In the genomic region with DNA sequence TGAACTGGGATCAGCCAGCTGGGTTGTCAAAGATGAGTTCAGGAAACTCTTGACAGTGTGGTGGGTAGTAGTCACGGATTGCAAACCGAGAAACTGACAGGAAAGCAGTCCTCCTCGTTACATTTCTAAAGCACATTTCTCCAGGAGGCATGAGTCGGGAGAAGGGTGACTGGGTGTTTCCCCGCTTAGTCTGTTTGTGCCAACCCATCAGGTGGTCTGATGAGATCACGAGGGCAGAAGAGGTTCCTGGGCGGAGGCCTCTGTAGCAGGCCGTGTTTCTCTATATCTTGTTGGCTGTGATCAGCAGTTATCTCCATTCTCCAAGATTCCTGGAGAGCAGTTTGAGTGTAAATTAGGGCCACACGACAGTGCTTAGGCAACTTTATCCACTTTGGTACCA, we compare ENCODE assay signal across 10 mouse cellular contexts. TPM values are rescaled to one million over a fixed set of nuclear protein-coding genes. Genes with fewer than 3 reads are reported as not detected.
DNase-seq lines count a peak whose midpoint lies in the region; ATAC-seq lines count a peak whose summit lies in the region.
"Had no signal": no experiment of that assay in that cellular context is flagged by ENCODE, and none has a peak within 500 bp of the region (broad histone marks: within the 10 kb centered on the region; RNA-seq: fewer than 3 reads in every experiment).

No protein-coding gene starts in this region.

- H3K9me3 ChIP-seq in heart, embryonic 12.5 days (replicated peaks) = no peaks in the 10 kb centered on the region
- no peaks in the 10 kb centered on the region for H3K9me3 ChIP-seq in liver, embryonic 15.5 days (replicated peaks)
- no peaks in the 10 kb centered on the region for H3K9me3 ChIP-seq in limb, embryonic 10.5 days (replicated peaks)

- no peak for DNase-seq in heart, adult 18-20 months
- peak; percentile 64 for DNase-seq in CD4-positive, CD25-positive, alpha-beta regulatory T cell, adult 2 months (ENCODE audit: low read depth, low spot score)
- DNase-seq in c-Kit-positive CD71-positive TER-119-positive erythroid progenitor cells, embryonic 14.5 days (ENCODE audit: low spot score) = peak; percentile 23
- no peak for DNase-seq in layer of hippocampus, adult 9-11 months
- no peak for DNase-seq in adrenal gland, adult 18-20 months (ENCODE audit: low spot score in 2 of 2)
- DNase-seq in limb, embryonic 10.5 days (ENCODE audit: low spot score) = no peak
- DNase-seq: cerebellum, postnatal 25 days had no signal

- 0 out of 2 replicates have a peak, but pooled peaks have one; percentile 40 for ATAC-seq in heart, embryonic 12.5 days (ENCODE audit: insufficient number of reproducible peaks, low FRiP score)
- ATAC-seq in liver, embryonic 15.5 days (ENCODE audit: insufficient read depth) = 0 out of 2 replicates have a peak, but pooled peaks have one; percentile 35
- ATAC-seq: hindbrain, postnatal 0 days had no signal

- no peaks in the 10 kb centered on the region for H3K27me3 ChIP-seq in heart, embryonic 12.5 days (replicated peaks)
- H3K27me3 ChIP-seq in liver, embryonic 15.5 days = no peaks in the 10 kb centered on the region
- no peaks in the 10 kb centered on the region for H3K27me3 ChIP-seq in limb, embryonic 10.5 days (ENCODE audit: low read depth, poor library complexity, severe bottlenecking)

- H3K9ac ChIP-seq in heart, embryonic 12.5 days = peak overlapping the region; percentile 56
- no peak overlapping the region for H3K9ac ChIP-seq in liver, embryonic 15.5 days

- peak overlapping the region; percentile 46 for H3K4me2 ChIP-seq in heart, embryonic 12.5 days
- no peak overlapping the region for H3K4me2 ChIP-seq in liver, embryonic 15.5 days

- H3K27ac ChIP-seq in heart, embryonic 12.5 days (ENCODE audit: poor library complexity, severe bottlenecking) = peak overlapping the region; percentile 97
- no peak overlapping the region for H3K27ac ChIP-seq in liver, embryonic 15.5 days (replicated peaks)
- H3K27ac ChIP-seq in limb, embryonic 10.5 days = no peak overlapping the region
- H3K27ac ChIP-seq: hindbrain, postnatal 0 days had no signal

- WGBS in heart, embryonic 12.5 days = 54% methylated on average over 9 of the region's 9 CpGs
- WGBS in liver, embryonic 15.5 days (ENCODE audit: insufficient replicate concordance) = 27% methylated on average over 9 of the region's 9 CpGs
- 78% methylated on average over 9 of the region's 9 CpGs for WGBS in limb, embryonic 10.5 days

- no peak overlapping the region for H3K4me3 ChIP-seq in heart, embryonic 12.5 days
- no peak overlapping the region for H3K4me3 ChIP-seq in liver, embryonic 15.5 days (replicated peaks)
- H3K4me3 ChIP-seq in limb, embryonic 10.5 days = no peak overlapping the region

- H3K36me3 ChIP-seq in heart, embryonic 12.5 days = peaks cover 29% of the 10 kb centered on the region
- no peaks in the 10 kb centered on the region for H3K36me3 ChIP-seq in liver, embryonic 15.5 days (replicated peaks)
- no peaks in the 10 kb centered on the region for H3K36me3 ChIP-seq in limb, embryonic 10.5 days

- H3K4me1 ChIP-seq in heart, embryonic 12.5 days (replicated peaks) = peaks cover 47% of the 10 kb centered on the region
- peaks cover 7% of the 10 kb centered on the region for H3K4me1 ChIP-seq in liver, embryonic 15.5 days (replicated peaks)
- H3K4me1 ChIP-seq in limb, embryonic 10.5 days = peaks cover 44% of the 10 kb centered on the region

RNA-seq across cellular contexts. Expression of a gene that starts 8.6 kb away (rescaled TPM):
- polyA plus RNA-seq in heart, embryonic 12.5 days (2016; fragmentation: Nextera tagmentation; extraction: Ambion mirVana) = 3.2 and 3.8 TPM in 2 replicates
- 1 to 10 TPM in 1 of 2 experiments, under 1 TPM in 1; 0.55 to 1.6 TPM for total RNA-seq in heart, adult 18-20 months (2021)
- polyA plus RNA-seq in liver, embryonic 15.5 days (2015; fragmentation: Nextera tagmentation; extraction: Ambion mirVana) = 0.43 and 0.45 TPM in 2 replicates
- 1 to 10 TPM; 1.7 to 3.6 TPM for total RNA-seq in adrenal gland, adult 18-20 months (2021)
- 0.56 and 0.96 TPM in 2 replicates for polyA plus RNA-seq in limb, embryonic 10.5 days (2016; fragmentation: Nextera tagmentation; extraction: Ambion mirVana)

RNA-seq across cellular contexts. Expression of a gene that starts 29.6 kb away (rescaled TPM):
- 13.0 and 14.9 TPM in 2 replicates for polyA plus RNA-seq in heart, embryonic 12.5 days (2016; fragmentation: Nextera tagmentation; extraction: Ambion mirVana)
- total RNA-seq in heart, adult 18-20 months (2021) = 1 to 10 TPM; 3.6 to 5.0 TPM
- 2.5 and 2.6 TPM in 2 replicates for polyA plus RNA-seq in liver, embryonic 15.5 days (2015; fragmentation: Nextera tagmentation; extraction: Ambion mirVana)
- 10 to 100 TPM; 10.7 to 38.7 TPM for total RNA-seq in adrenal gland, adult 18-20 months (2021)
- polyA plus RNA-seq in limb, embryonic 10.5 days (2016; fragmentation: Nextera tagmentation; extraction: Ambion mirVana) = 3.1 and 3.5 TPM in 2 replicates

Comparison
In these comparisons a context has a peak if more than half of its experiments do, and no peak if none do; other contexts are left out.
1. DNase-seq: peak in CD4-positive, CD25-positive, alpha-beta regulatory T cell, adult 2 months (single experiment) and c-Kit-positive CD71-positive TER-119-positive erythroid progenitor cells, embryonic 14.5 days (single experiment); none in heart, adult 18-20 months (0 of 2), layer of hippocampus, adult 9-11 months (single experiment), adrenal gland, adult 18-20 months (0 of 2) and limb, embryonic 10.5 days (single experiment).